Mouse (Mus musculus) MEL (cell line): ENCODE results near the gene Efna2. TPM values are rescaled to one million over a fixed set of nuclear protein-coding genes. Genes with fewer than 3 reads are reported as not detected.
A peak's percentile ranks its signal among the peaks of the same experiment; 100 is the strongest.

Experiments used
- DNase-seq: peaks from one replicate; pipeline ENCODE4 v3.0.0; 2011; ENCODE audit warnings: low read depth, low spot score
- H3K27ac ChIP-seq: 2 replicates; pipeline ENCODE4 v1.5.1; 2012; ENCODE audit warnings: low read depth, mild to moderate bottlenecking, control low read depth, low read length, moderate library complexity; ENCODE audit not compliant: control insufficient read depth
- H3K27me3 ChIP-seq, 2 experiments: fragments of 150-350 bp in 1 of 2; sonication (generic) in 1 of 2; 2 replicates each; pipeline ENCODE4 v1.6.1; 2012; ENCODE audit warnings: low read length in 2 of 2, mild to moderate bottlenecking in 2 of 2, improper control_type of control experiment in 1 of 2, moderate library complexity in 1 of 2; ENCODE audit not compliant: insufficient read depth in 2 of 2, control insufficient read depth in 1 of 2
- H3K36me3 ChIP-seq, 2 experiments: 2 replicates each; pipeline ENCODE4 v1.6.1; 2012 to 2014; ENCODE audit warnings: low read length in 2 of 2, improper control_type of control experiment in 1 of 2, inconsistent platforms in 1 of 2, mild to moderate bottlenecking in 1 of 2; ENCODE audit not compliant: insufficient read depth in 2 of 2, control insufficient read depth in 1 of 2
- H3K4me1 ChIP-seq, 2 experiments: fragments of 150-350 bp in 1 of 2; sonication (generic) in 1 of 2; 2 replicates each; pipeline ENCODE4 v1.6.1; 2012; ENCODE audit warnings: low read length in 2 of 2, improper control_type of control experiment in 1 of 2, mild to moderate bottlenecking in 1 of 2; ENCODE audit not compliant: insufficient read depth in 2 of 2, control insufficient read depth in 1 of 2
- H3K4me3 ChIP-seq, 2 experiments: fragments of 150-350 bp in 1 of 2; sonication (generic) in 1 of 2; 2 replicates each; pipeline ENCODE4 v1.5.1; 2012; ENCODE audit warnings: low read depth in 2 of 2, low read length in 2 of 2, mild to moderate bottlenecking in 2 of 2, moderate library complexity in 2 of 2, control low read depth in 1 of 2, improper control_type of control experiment in 1 of 2; ENCODE audit not compliant: control insufficient read depth in 1 of 2, insufficient read depth in 1 of 2
- H3K79me2 ChIP-seq: 2 replicates; pipeline ENCODE4 v1.6.1; 2012; ENCODE audit warnings: mild to moderate bottlenecking, low read length, moderate library complexity; ENCODE audit not compliant: control insufficient read depth, poor library complexity, insufficient read depth
- H3K9ac ChIP-seq: 2 replicates; pipeline ENCODE4 v1.6.1; 2012; ENCODE audit warnings: low read depth, mild to moderate bottlenecking, control low read depth, low read length, moderate library complexity; ENCODE audit not compliant: control insufficient read depth, poor library complexity, severe bottlenecking
- H3K9me3 ChIP-seq: fragments of 150-350 bp; sonication (generic); replicated peaks from 2 replicates; pipeline ENCODE4 v1.6.1; 2012; ENCODE audit warnings: mild to moderate bottlenecking, low read length, improper control_type of control experiment, moderate library complexity; ENCODE audit not compliant: insufficient read depth
- BHLHE40 ChIP-seq: IDR thresholded peaks from 2 replicates; pipeline ENCODE4 v1.6.1; 2012; ENCODE audit warnings: low read depth, mild to moderate bottlenecking, inconsistent platforms, low read length, improper control_type of control experiment, borderline replicate concordance
- CHD1 ChIP-seq: IDR thresholded peaks from 2 replicates; pipeline ENCODE4 v1.6.1; 2012; ENCODE audit warnings: low read depth, mild to moderate bottlenecking, inconsistent platforms, low read length, improper control_type of control experiment
- CHD2 ChIP-seq: IDR thresholded peaks from 2 replicates; pipeline ENCODE4 v1.6.1; 2011; ENCODE audit warnings: low read length, improper control_type of control experiment
- CTCF ChIP-seq, 3 experiments: IDR thresholded peaks in 2 of 3; conservative IDR thresholded peaks in 1 of 3; 2 replicates each; pipeline ENCODE4 v1.5.1; 2011 to 2012; ENCODE audit warnings: low read length in 3 of 3, low read depth in 2 of 3, mild to moderate bottlenecking in 2 of 3, improper control_type of control experiment in 1 of 3, inconsistent platforms in 1 of 3, mixed read lengths in 1 of 3, moderate library complexity in 1 of 3; ENCODE audit not compliant: control insufficient read depth in 1 of 3, insufficient read depth in 1 of 3, poor library complexity in 1 of 3, severe bottlenecking in 1 of 3
- E2F4 ChIP-seq: IDR thresholded peaks from 2 replicates; pipeline ENCODE4 v1.6.1; 2011; ENCODE audit warnings: low read depth, low read length, improper control_type of control experiment, borderline replicate concordance
- ELF1 ChIP-seq: IDR thresholded peaks from 2 replicates; pipeline ENCODE4 v1.6.1; 2014; ENCODE audit warnings: low read depth, mild to moderate bottlenecking, inconsistent platforms, low read length, improper control_type of control experiment, moderate library complexity
- ETS1 ChIP-seq: IDR thresholded peaks from 2 replicates; pipeline ENCODE4 v1.6.1; 2012; ENCODE audit warnings: low read depth, mild to moderate bottlenecking, inconsistent platforms, low read length, improper control_type of control experiment, moderate library complexity
- GABPA ChIP-seq: IDR thresholded peaks from 2 replicates; pipeline ENCODE4 v1.6.1; 2012; ENCODE audit warnings: low read depth, mild to moderate bottlenecking, inconsistent platforms, low read length, improper control_type of control experiment, moderate library complexity
- GATA1 ChIP-seq: IDR thresholded peaks from 2 replicates; pipeline ENCODE4 v1.6.1; 2011; ENCODE audit warnings: low read depth, low read length, improper control_type of control experiment
- HCFC1 ChIP-seq: IDR thresholded peaks from 2 replicates; pipeline ENCODE4 v1.6.1; 2012; ENCODE audit warnings: low read depth, mild to moderate bottlenecking, inconsistent platforms, low read length, improper control_type of control experiment, moderate library complexity
- JUND ChIP-seq: IDR thresholded peaks from 2 replicates; pipeline ENCODE4 v1.6.1; 2011; ENCODE audit warnings: low read depth, mild to moderate bottlenecking, improper control_type of control experiment, low read length
- KAT2A ChIP-seq: conservative IDR thresholded peaks from 2 replicates; pipeline ENCODE4 v1.6.1; 2012; ENCODE audit warnings: low read depth, low read length, improper control_type of control experiment, inconsistent platforms
- MAFK ChIP-seq: IDR thresholded peaks from 2 replicates; pipeline ENCODE4 v1.6.1; 2011; ENCODE audit warnings: low read depth, mild to moderate bottlenecking, low read length, improper control_type of control experiment, borderline replicate concordance
- MAX ChIP-seq: IDR thresholded peaks from 2 replicates; pipeline ENCODE4 v1.6.1; 2011; ENCODE audit warnings: low read length, improper control_type of control experiment
- MAZ ChIP-seq: IDR thresholded peaks from 2 replicates; pipeline ENCODE4 v1.6.1; 2012; ENCODE audit warnings: low read depth, mild to moderate bottlenecking, inconsistent platforms, low read length, improper control_type of control experiment
- MEF2A ChIP-seq: IDR thresholded peaks from 2 replicates; pipeline ENCODE4 v1.6.1; 2014; ENCODE audit warnings: low read depth, mild to moderate bottlenecking, inconsistent platforms, low read length, improper control_type of control experiment; ENCODE audit not compliant: poor library complexity, insufficient replicate concordance, severe bottlenecking; ENCODE audit errors: extremely low read depth
- MXI1 ChIP-seq: IDR thresholded peaks from 2 replicates; pipeline ENCODE4 v1.6.1; 2011; ENCODE audit warnings: mild to moderate bottlenecking, low read depth, low read length, improper control_type of control experiment
- MYB ChIP-seq: IDR thresholded peaks from 2 replicates; pipeline ENCODE4 v1.6.1; 2011; ENCODE audit warnings: mild to moderate bottlenecking, low read depth, low read length, improper control_type of control experiment
- MYC ChIP-seq: IDR thresholded peaks from 2 replicates; pipeline ENCODE4 v1.6.1; 2011; ENCODE audit warnings: low read depth, mild to moderate bottlenecking, low read length, improper control_type of control experiment, moderate library complexity
- NELFE ChIP-seq: IDR thresholded peaks from 2 replicates; pipeline ENCODE4 v1.6.1; 2011; ENCODE audit warnings: low read depth, low read length, improper control_type of control experiment
- NRF1 ChIP-seq: IDR thresholded peaks from 2 replicates; pipeline ENCODE4 v1.6.1; 2014; ENCODE audit warnings: low read depth, mild to moderate bottlenecking, inconsistent platforms, low read length, improper control_type of control experiment, moderate library complexity; ENCODE audit not compliant: poor library complexity, insufficient read depth, severe bottlenecking
- POLR2A ChIP-seq, 2 experiments: IDR thresholded peaks; 2 replicates each; pipeline ENCODE4 v1.6.1; 2011 to 2012; ENCODE audit warnings: low read length in 2 of 2, mild to moderate bottlenecking in 2 of 2, control low read depth in 1 of 2, improper control_type of control experiment in 1 of 2, low read depth in 1 of 2, moderate library complexity in 1 of 2; ENCODE audit not compliant: control insufficient read depth in 1 of 2, insufficient read depth in 1 of 2, poor library complexity in 1 of 2
- POLR2AphosphoS2 ChIP-seq: IDR thresholded peaks from 2 replicates; pipeline ENCODE4 v1.6.1; 2011; ENCODE audit warnings: low read length, improper control_type of control experiment
- POLR2AphosphoS5 ChIP-seq: IDR thresholded peaks from 2 replicates; pipeline ENCODE4 v1.6.1; 2012; ENCODE audit warnings: low read depth, borderline replicate concordance, mild to moderate bottlenecking, inconsistent platforms, low read length, moderate library complexity, mixed read lengths
- RAD21 ChIP-seq: IDR thresholded peaks from 2 replicates; pipeline ENCODE4 v1.6.1; 2011; ENCODE audit warnings: mild to moderate bottlenecking, low read depth, low read length, improper control_type of control experiment
- RCOR1 ChIP-seq: IDR thresholded peaks from 2 replicates; pipeline ENCODE4 v1.6.1; 2012; ENCODE audit warnings: low read depth, mild to moderate bottlenecking, inconsistent platforms, low read length, improper control_type of control experiment
- SIN3A ChIP-seq: IDR thresholded peaks from 2 replicates; pipeline ENCODE4 v1.6.1; 2012; ENCODE audit warnings: low read length, improper control_type of control experiment, inconsistent platforms
- SMC3 ChIP-seq: IDR thresholded peaks from 2 replicates; pipeline ENCODE4 v1.6.1; 2011; ENCODE audit warnings: low read depth, low read length, improper control_type of control experiment
- TAL1 ChIP-seq: IDR thresholded peaks from 2 replicates; pipeline ENCODE4 v1.6.1; 2012; ENCODE audit warnings: mild to moderate bottlenecking, inconsistent platforms, low read length, moderate library complexity, mixed read lengths
- TBP ChIP-seq: IDR thresholded peaks from 2 replicates; pipeline ENCODE4 v1.8.0; 2011; ENCODE audit warnings: low read depth, low read length, improper control_type of control experiment
- TCF12 ChIP-seq: IDR thresholded peaks from 2 replicates; pipeline ENCODE4 v1.6.1; 2014; ENCODE audit warnings: low read depth, mild to moderate bottlenecking, inconsistent platforms, low read length, improper control_type of control experiment, moderate library complexity
- UBTF ChIP-seq: IDR thresholded peaks from 2 replicates; pipeline ENCODE4 v1.6.1; 2012; ENCODE audit warnings: low read depth, mild to moderate bottlenecking, inconsistent platforms, low read length, improper control_type of control experiment, moderate library complexity, borderline replicate concordance; ENCODE audit not compliant: insufficient read depth
- USF1 ChIP-seq: IDR thresholded peaks from 2 replicates; pipeline ENCODE4 v1.6.1; 2014; ENCODE audit warnings: low read depth, mild to moderate bottlenecking, inconsistent platforms, low read length, improper control_type of control experiment, moderate library complexity
- USF2 ChIP-seq, 2 experiments: IDR thresholded peaks; 2 replicates each; pipeline ENCODE4 v1.6.1; 2011 to 2012; ENCODE audit warnings: improper control_type of control experiment in 2 of 2, low read length in 2 of 2, borderline replicate concordance in 1 of 2, inconsistent platforms in 1 of 2, low read depth in 1 of 2, mild to moderate bottlenecking in 1 of 2; ENCODE audit not compliant: insufficient read depth in 1 of 2
- ZMIZ1 ChIP-seq: IDR thresholded peaks from 2 replicates; pipeline ENCODE4 v1.6.1; 2012; ENCODE audit warnings: low read depth, mild to moderate bottlenecking, inconsistent platforms, low read length, improper control_type of control experiment, moderate library complexity
- ZNF384 ChIP-seq: IDR thresholded peaks from 2 replicates; pipeline ENCODE4 v1.6.1; 2012; ENCODE audit warnings: low read depth, mild to moderate bottlenecking, inconsistent platforms, low read length, improper control_type of control experiment
- polyA plus RNA-seq, 2 experiments: library from polyadenylated mRNA; stranded (reverse) in 1 of 2; unstranded in 1 of 2; fragments of >175 nt in 1 of 2; fragments of >200 nt in 1 of 2; gene quantifications; 2 replicates each; pipeline versions ENCODE4 v1.2.1 to v1.2.4; 2012; ENCODE audit warnings: low replicate concordance in 2 of 2, low read depth in 1 of 2; ENCODE audit not compliant: insufficient read length in 2 of 2, insufficient read depth in 1 of 2, missing spikeins in 1 of 2
- total RNA-seq: library from RNA; depleted of rRNA; stranded (reverse); fragments of 300-350 nt; gene quantifications from 2 replicates; pipeline ENCODE4 v1.2.3, GENCODE M21; 2012

The Efna2 gene
- total and polyA plus RNA-seq, 3 experiments, result 0.12 to 2.8 TPM; not detected in 1

GRCm38 (mm10) chr10:80148610-80149290 lies 30.5 kb upstream of the Efna2 start:
- H3K4me1 ChIP-seq, result peaks cover 0 to 46% of the 10 kb centered on the region in 2 experiments; a peak in 2 of 4 replicates
- peak overlapping the region; percentile 77 for H3K9ac ChIP-seq
- H3K79me2 ChIP-seq, result peaks cover 38% of the 10 kb centered on the region
- H3K36me3 ChIP-seq, result peaks cover 0 to 20% of the 10 kb centered on the region in 2 experiments; a peak in 2 of 4 replicates
- no peaks in the 10 kb centered on the region for H3K27me3 ChIP-seq
- H3K9me3 ChIP-seq, result no peaks in the 10 kb centered on the region
- DNase-seq, result peak; percentile 95
- H3K4me3 ChIP-seq, result peak overlapping the region; percentile 62 to 82
- H3K27ac ChIP-seq, result peak overlapping the region; percentile 86
- TF ChIP-seq MXI1, result peak; percentile 71
- peak; percentile 61; the same call in 1 of the 2 replicates for TF ChIP-seq ZMIZ1
- TF ChIP-seq UBTF, result no peak
- no peak for TF ChIP-seq USF1
- TF ChIP-seq MAZ, result peak; percentile 95
- no peak for TF ChIP-seq MAFK
- no peak for TF ChIP-seq GATA1
- peak; percentile 11; the same call in 1 of the 2 replicates for TF ChIP-seq TCF12
- peak; percentile 43 for TF ChIP-seq RAD21
- TF ChIP-seq CHD1, result 0 out of 2 replicates have a peak, but pooled peaks have one; percentile 49
- TF ChIP-seq HCFC1, result no peak; the same call in none of the 2 replicates
- TF ChIP-seq USF2 (IDR thresholded peaks at IDR 0.05; ENCODE audit: borderline replicate concordance in 1 of 2, insufficient read depth in 1 of 2, low read depth in 1 of 2, low read length in 2 of 2), result no peak
- peak; percentile 73; the same call in 1 of the 2 replicates for TF ChIP-seq MYC
- TF ChIP-seq POLR2AphosphoS2, result peak; percentile 34; the same call in 1 of the 2 replicates
- TF ChIP-seq NRF1, result peak; percentile 68
- no peak for TF ChIP-seq CHD2
- TF ChIP-seq JUND, result no peak
- TF ChIP-seq ELF1, result 0 out of 2 replicates have a peak, but pooled peaks have one; percentile 22
- peak; percentile 21 for TF ChIP-seq NELFE
- peak; percentile 23 to 88 (median 81); a peak in 5 of 6 replicates for TF ChIP-seq CTCF (IDR thresholded peaks at IDR 0.05 in 2 of 3, conservative IDR thresholded peaks at IDR 0.05 in 1 of 3; ENCODE audit: control insufficient read depth in 1 of 3, insufficient read depth in 1 of 3, low read depth in 2 of 3, low read length in 3 of 3, poor library complexity in 1 of 3, severe bottlenecking in 1 of 3)
- peak; percentile 95 for TF ChIP-seq ZNF384
- TF ChIP-seq MAX, result 0 out of 2 replicates have a peak, but pooled peaks have one; percentile 29
- TF ChIP-seq GABPA, result no peak
- peak; percentile 63 for TF ChIP-seq SMC3
- TF ChIP-seq SIN3A, result peak; percentile 89
- TF ChIP-seq POLR2A (IDR thresholded peaks at IDR 0.05; ENCODE audit: control insufficient read depth in 1 of 2, insufficient read depth in 1 of 2, low read depth in 1 of 2, low read length in 2 of 2, poor library complexity in 1 of 2), result no peak
- TF ChIP-seq RCOR1, result 0 out of 2 replicates have a peak, but pooled peaks have one; percentile 8
- no peak for TF ChIP-seq POLR2AphosphoS5
- TF ChIP-seq MEF2A, result no peak
- TF ChIP-seq KAT2A, result no peak; the same call in 1 of the 2 replicates
- TF ChIP-seq E2F4, result no peak
- TF ChIP-seq TBP, result no peak
- TF ChIP-seq TAL1, result no peak
- TF ChIP-seq BHLHE40, result no peak
- TF ChIP-seq ETS1, result peak; percentile 66
- TF ChIP-seq MYB, result no peak
